8 mouse cellular contexts compared by ENCODE assay signal in genomic region chr3:84304339-84305009, GRCm38 (mm10). TPM values are rescaled to one million over a fixed set of nuclear protein-coding genes. Genes with fewer than 3 reads are reported as not detected.
DNase-seq lines count a peak whose midpoint lies in the region; ATAC-seq and TF ChIP-seq lines count a peak whose summit lies in the region.

No protein-coding gene starts in this region.

- no peaks in the 10 kb centered on the region for H3K36me3 ChIP-seq in intestine, postnatal 0 days (ENCODE audit: control insufficient read depth, insufficient read depth)
- no peaks in the 10 kb centered on the region for H3K36me3 ChIP-seq in small intestine, adult 2 months (ENCODE audit: control insufficient read depth, insufficient read depth, low read length)

- peaks cover 10% of the 10 kb centered on the region for H3K4me1 ChIP-seq in intestine, postnatal 0 days (replicated peaks; ENCODE audit: control insufficient read depth, insufficient read depth, low read length)
- H3K4me1 ChIP-seq in small intestine, adult 2 months (ENCODE audit: control insufficient read depth, insufficient read depth, insufficient read length, low read length), result peaks cover 11% of the 10 kb centered on the region

- intact Hi-C loops in left cerebral cortex, postnatal 25 days (cut with DNase I), result loop anchor here (2.0 to 10.0 kb wide), 4 partner anchors 46 to 260 kb away; partner anchors contain the start of genes Gm6525 and Tmem131l

- TF ChIP-seq POLR2A in small intestine, adult 2 months (IDR thresholded peaks at IDR 0.05; ENCODE audit: low read depth, low read length), result no peak

- ATAC-seq in intestine, postnatal 0 days, result peak; percentile 36; the same call in 1 of the 2 replicates
- ATAC-seq in megakaryocyte progenitor cell, adult 5-6 weeks (replicated peaks; ENCODE audit: poor library complexity), result peak; percentile 39; the same call in 1 of the 2 replicates
- ATAC-seq in CD4-positive, CD25-positive, alpha-beta regulatory T cell, adult 4 months, result no peak

- H3K4me3 ChIP-seq in intestine, postnatal 0 days (ENCODE audit: low read depth, low read length), result peak overlapping the region; percentile 41
- H3K4me3 ChIP-seq in small intestine, adult 2 months (ENCODE audit: low read depth, low read length), result peak overlapping the region; percentile 52

- H3K9me3 ChIP-seq in intestine, postnatal 0 days (ENCODE audit: control insufficient read depth), result no peaks in the 10 kb centered on the region; the same call in 1 of the 2 replicates

- H3K9ac ChIP-seq in intestine, postnatal 0 days (ENCODE audit: low read depth, low read length), result peak overlapping the region; percentile 27; the same call in 1 of the 2 replicates

- peak overlapping the region; percentile 84 for H3K4me2 ChIP-seq in intestine, postnatal 0 days (replicated peaks; ENCODE audit: low read depth)

- WGBS in intestine, postnatal 0 days, result 2% methylated on average over 32 of the region's 32 CpGs
- 2% methylated on average over 32 of the region's 32 CpGs for WGBS in small intestine, adult 2 months

- peak; percentile 50 for DNase-seq in adrenal gland, postnatal 25 days
- DNase-seq in cerebellum, postnatal 25 days, result peak; percentile 61 to 67
- peak; percentile 39 to 57 for DNase-seq in frontal cortex, postnatal 25 days (ENCODE audit: low spot score in 2 of 2)
- peak; percentile 66 to 74 for DNase-seq in left cerebral cortex, postnatal 25 days (ENCODE audit: low spot score in 2 of 2)

- peak; percentile 74 for TF ChIP-seq CTCF in intestine, postnatal 0 days (IDR thresholded peaks at IDR 0.05; ENCODE audit: low read depth)
- peak; percentile 46; the same call in 1 of the 2 replicates for TF ChIP-seq CTCF in small intestine, adult 2 months (IDR thresholded peaks at IDR 0.05; ENCODE audit: extremely low read depth, insufficient read length, insufficient replicate concordance, low read depth, low read length)

- no peak overlapping the region for H3K27ac ChIP-seq in intestine, postnatal 0 days (ENCODE audit: low read depth, low read length)
- H3K27ac ChIP-seq in small intestine, adult 2 months (ENCODE audit: insufficient read depth, low read depth, low read length), result no peak overlapping the region

- H3K27me3 ChIP-seq in intestine, postnatal 0 days (replicated peaks; ENCODE audit: control insufficient read depth, insufficient read depth, low read length), result no peaks in the 10 kb centered on the region
- no peaks in the 10 kb centered on the region for H3K27me3 ChIP-seq in small intestine, adult 2 months (ENCODE audit: control insufficient read depth, insufficient read depth, low read length)

RNA-seq across cellular contexts. Expression of gene Trim2, which starts 2.2 kb away (rescaled TPM):
- 71.7 and 83.1 TPM in 2 replicates for total RNA-seq in adrenal gland, postnatal 25 days (2021)
- 21.2 and 22.5 TPM in 2 replicates for polyA plus RNA-seq in intestine, postnatal 0 days (2015; fragmentation: Nextera tagmentation; extraction: Ambion mirVana)
- 100 to 1,000 TPM; 239 to 257 TPM for total RNA-seq in left cerebral cortex, postnatal 25 days (2021)
- 0.39 and 1.5 TPM in 2 replicates for total RNA-seq in megakaryocyte progenitor cell, adult 5-6 weeks (2015)
- total RNA-seq in megakaryocyte progenitor cell, adult 5-6 weeks (2017), result 0.46 and 1.1 TPM in 2 replicates
- 26.1 and 52.4 TPM in 2 replicates for polyA plus RNA-seq in small intestine, adult 2 months (2012; rRNA removed)
- 1 to 10 TPM; 3.9 to 4.0 TPM for polyA plus RNA-seq in CD4-positive, CD25-positive, alpha-beta regulatory T cell, adult 4 months (2017; shearing (Covaris generic))

Comparison
In these comparisons a context has a peak if more than half of its experiments do, and no peak if none do; other contexts are left out.
1. RNA of gene Trim2, which starts 2.2 kb away (total RNA-seq): 239 to 257 TPM in left cerebral cortex, postnatal 25 days and 71.7 to 83.1 TPM in adrenal gland, postnatal 25 days; 0.39 to 1.5 TPM in megakaryocyte progenitor cell, adult 5-6 weeks; every median in the first group is over 10 times any median in the second.
2. Peak in every context shown above with its lines, with median percentiles within 50 percentile points of each other: DNase-seq.